Mouse (Mus musculus): ENCODE measurements at regions not wholly inside any gene's neighbourhood (a gene's known extent, or its start where the extent isn't known, plus 50 kb on each side); places are given as distances from the start of the nearest gene placed in this dataset.

- TF ChIP-seq MYOD1 (IDR thresholded peaks at IDR 0.05; ENCODE audit: control insufficient read depth in 1 of 3, insufficient read length in 2 of 3, low read depth in 2 of 3), result no peak
- no peak for TF ChIP-seq TCF3 (IDR thresholded peaks at IDR 0.05; ENCODE audit: insufficient read length, low read depth)
- no peak for TF ChIP-seq POLR2A (IDR thresholded peaks at IDR 0.05; ENCODE audit: insufficient read length, low read depth)
- no peak for TF ChIP-seq TCF12 (IDR thresholded peaks at IDR 0.05; ENCODE audit: insufficient read depth, poor library complexity, severe bottlenecking)
- TF ChIP-seq REST (IDR thresholded peaks at IDR 0.05; ENCODE audit: insufficient read depth, insufficient read length), result no peak
Observed at GRCm38 (mm10) chr13:116596346-116596745, 286.9 kb upstream of the Isl1 start.

All from myocyte (in vitro differentiated cells).